Mouse (Mus musculus) liver, embryonic 14.5 days (tissue): ENCODE data around the gene Rsph14. TPM values are rescaled to one million over a fixed set of nuclear protein-coding genes. Genes with fewer than 3 reads are reported as not detected.
A peak's percentile ranks its signal among the peaks of the same experiment; 100 is the strongest.

Experiments used
- ATAC-seq: fragments of 200-750 bp; cut with Nextera tagmentation; 2 replicates; pipeline ENCODE4 v1.8.0; 2017; ENCODE audit warnings: moderate number of reproducible peaks, mild to moderate bottlenecking, moderate library complexity; ENCODE audit not compliant: insufficient read depth
- DNase-seq, 3 experiments: peaks; one replicate each; pipeline ENCODE4 v3.0.0-alpha.2; 2012 to 2013; ENCODE audit warnings: low read depth in 3 of 3, low spot score in 3 of 3
- H3K27ac ChIP-seq: fragments of 300-500 bp; sonication (generic); 2 replicates; pipeline ENCODE4 v1.5.1; 2014; ENCODE audit warnings: moderate library complexity, mild to moderate bottlenecking, control low read depth, inconsistent platforms
- H3K27me3 ChIP-seq: fragments of 300-500 bp; sonication (generic); 2 replicates; pipeline ENCODE4 v1.6.1; 2014; ENCODE audit warnings: mild to moderate bottlenecking, low read length, moderate library complexity; ENCODE audit not compliant: control insufficient read depth, insufficient read depth
- H3K36me3 ChIP-seq: fragments of 300-500 bp; sonication (generic); replicated peaks from 2 replicates; pipeline ENCODE4 v1.6.1; 2014; ENCODE audit warnings: low read depth; ENCODE audit not compliant: control insufficient read depth, insufficient read depth
- H3K4me1 ChIP-seq, 2 experiments: fragments of 200-500 bp in 1 of 2; fragments of 300-500 bp in 1 of 2; sonication (generic) in 1 of 2; replicated peaks; 2 replicates each; pipeline ENCODE4 v1.6.1; 2012 to 2014; ENCODE audit warnings: antibody characterized with exemption in 1 of 2, inconsistent platforms in 1 of 2, low read length in 1 of 2; ENCODE audit not compliant: control insufficient read depth in 2 of 2, insufficient read depth in 2 of 2
- H3K4me2 ChIP-seq: fragments of 300-500 bp; sonication (generic); 2 replicates; pipeline ENCODE4 v1.6.1; 2014; ENCODE audit warnings: low read depth, mild to moderate bottlenecking, control low read depth, moderate library complexity
- H3K4me3 ChIP-seq, 2 experiments: fragments of 200-500 bp in 1 of 2; fragments of 300-500 bp in 1 of 2; sonication (generic) in 1 of 2; 2 replicates each; pipeline ENCODE4 v1.5.1; 2012 to 2014; ENCODE audit warnings: low read depth in 2 of 2, low read length in 2 of 2, mild to moderate bottlenecking in 2 of 2, control low read depth in 1 of 2, inconsistent platforms in 1 of 2, moderate library complexity in 1 of 2; ENCODE audit not compliant: insufficient read depth in 1 of 2
- H3K9ac ChIP-seq: fragments of 300-500 bp; sonication (generic); replicated peaks from 2 replicates; pipeline ENCODE4 v1.6.1; 2014; ENCODE audit warnings: mild to moderate bottlenecking, control low read depth, moderate library complexity
- H3K9me3 ChIP-seq: fragments of 300-500 bp; sonication (generic); 2 replicates; pipeline ENCODE4 v1.6.1; 2016; ENCODE audit warnings: low read length, mixed read lengths; ENCODE audit not compliant: control insufficient read depth
- CTCF ChIP-seq: IDR thresholded peaks from 2 replicates; pipeline ENCODE4 v1.5.1; 2016; ENCODE audit warnings: antibody characterized with exemption, low read depth, control low read depth
- EP300 ChIP-seq: IDR thresholded peaks from 2 replicates; pipeline ENCODE4 v1.6.1; 2016; ENCODE audit warnings: antibody characterized with exemption, low read depth
- WGBS: fragments of 180-500 bp; shearing (Covaris S2); extraction: QIAGEN DNeasy Blood & Tissue Kit; methylation state at CpG from one replicate; pipeline ENCODE4 v1.1.7; 2014; ENCODE audit not compliant: insufficient replicate concordance; 5-methylcytosine and 5-hydroxymethylcytosine counted together
- polyA plus RNA-seq, 2 experiments: library from polyadenylated mRNA; depleted of rRNA in 1 of 2; stranded (reverse) in 1 of 2; unstranded in 1 of 2; fragments of >200 nt; fragmentation: Nextera tagmentation in 1 of 2; extraction: Ambion mirVana in 1 of 2; gene quantifications; 2 replicates each; pipeline versions ENCODE4 v1.2.1 to v1.2.3; 2012 to 2014

Gene Rsph14
- polyA plus RNA-seq, 2 experiments = not detected

GRCm38 (mm10) chr10:75054125-75054524, 21.7 kb upstream of the Rsph14 start:
- H3K36me3 ChIP-seq = no peaks in the 10 kb centered on the region
- peaks cover 2 to 35% of the 10 kb centered on the region in 2 experiments; a peak in 3 of 4 replicates for H3K4me1 ChIP-seq
- H3K9ac ChIP-seq = no peak overlapping the region
- no peak for DNase-seq
- no peak overlapping the region for H3K27ac ChIP-seq
- H3K9me3 ChIP-seq = no peaks in the 10 kb centered on the region
- TF ChIP-seq EP300 (no peak), CTCF (no peak)
- ATAC-seq = no peak
- H3K27me3 ChIP-seq = no peaks in the 10 kb centered on the region
- H3K4me2 ChIP-seq = no peak overlapping the region
- no peak overlapping the region for H3K4me3 ChIP-seq
- WGBS = 15% methylated on average over 6 of the region's 6 CpGs

- Histone ChIP-seq H3K27ac (no peak overlapping the region), H3K4me1 (peaks cover 2 to 33% of the 10 kb centered on the region in 2 experiments; a peak in 3 of 4 replicates), H3K9me3 (no peaks in the 10 kb centered on the region), H3K4me2 (no peak overlapping the region), H3K36me3 (no peaks in the 10 kb centered on the region), H3K9ac (no peak overlapping the region), H3K27me3 (no peaks in the 10 kb centered on the region), H3K4me3 (no peak overlapping the region)
- ATAC-seq (peak; percentile 40; the same call in 1 of the 2 replicates), DNase-seq (no peak)
- WGBS = 67% methylated on average over 4 of the region's 4 CpGs
- TF ChIP-seq CTCF = no peak
- no peak for TF ChIP-seq EP300
These were observed 21.3 kb upstream of the Rsph14 start for GRCm38 (mm10) chr10:75053655-75054054.

- no peak for DNase-seq
- Histone ChIP-seq H3K36me3 (no peaks in the 10 kb centered on the region), H3K27ac (no peak overlapping the region), H3K4me1 (peaks cover 2 to 30% of the 10 kb centered on the region in 2 experiments; a peak in 3 of 4 replicates), H3K9ac (no peak overlapping the region), H3K4me3 (no peak overlapping the region), H3K9me3 (no peaks in the 10 kb centered on the region), H3K4me2 (no peak overlapping the region), H3K27me3 (no peaks in the 10 kb centered on the region)
- 57% methylated on average over 8 of the region's 8 CpGs for WGBS
- ATAC-seq = peak; percentile 11; the same call in 1 of the 2 replicates
- no peak for TF ChIP-seq CTCF
- TF ChIP-seq EP300 = no peak
These were observed 20.5 kb upstream of the Rsph14 start for GRCm38 (mm10) chr10:75052902-75053301.

- 77% methylated on average over 21 of the region's 21 CpGs for WGBS
- H3K4me1 ChIP-seq = peaks cover 2 to 20% of the 10 kb centered on the region in 2 experiments; a peak in 3 of 4 replicates
- DNase-seq (no peak), ATAC-seq (no peak)
- no peak overlapping the region for H3K27ac ChIP-seq
- no peaks in the 10 kb centered on the region for H3K36me3 ChIP-seq
- TF ChIP-seq EP300 (no peak), CTCF (no peak)
- H3K4me2 ChIP-seq = no peak overlapping the region
- H3K27me3 ChIP-seq = no peaks in the 10 kb centered on the region
- H3K9ac ChIP-seq = no peak overlapping the region
- H3K9me3 ChIP-seq = no peaks in the 10 kb centered on the region
- H3K4me3 ChIP-seq = no peak overlapping the region
These were observed 19.1 kb upstream of the Rsph14 start for GRCm38 (mm10) chr10:75051364-75052074.

GRCm38 (mm10) chr10:75048711-75049110, 16.3 kb upstream of the Rsph14 start:
- 74% methylated on average over 7 of the region's 7 CpGs for WGBS
- H3K36me3 ChIP-seq = no peaks in the 10 kb centered on the region
- H3K9me3 ChIP-seq = no peaks in the 10 kb centered on the region
- H3K27ac ChIP-seq = no peak overlapping the region
- no peak overlapping the region for H3K4me3 ChIP-seq
- H3K4me1 ChIP-seq = peaks cover 0 to 22% of the 10 kb centered on the region in 2 experiments; a peak in 2 of 4 replicates
- no peak for ATAC-seq
- H3K9ac ChIP-seq = no peak overlapping the region
- no peak overlapping the region for H3K4me2 ChIP-seq
- DNase-seq = no peak
- no peaks in the 10 kb centered on the region for H3K27me3 ChIP-seq
- TF ChIP-seq EP300 = no peak
- TF ChIP-seq CTCF = no peak
